Mouse (Mus musculus): Measurements from ENCODE around the gene Slc35d1. TPM values are rescaled to one million over a fixed set of nuclear protein-coding genes. Genes with fewer than 3 reads are reported as not detected.

The Slc35d1 gene
- polyA plus RNA-seq (2012; rRNA removed; ENCODE audit: low replicate concordance): 3.3 and 5.5 TPM in 2 replicates

GRCm38 (mm10) chr4:103214925-103215820 lies at the start of gene Slc35d1:
Gene Slc35d1, minus strand, starts transcription at chr4:103215164.

Other genes with a start within 250 kb of the Slc35d1 start
- not detected in 2 replicates for gene Tctex1d1, start 236.6 kb downstream of the Slc35d1 start, polyA plus RNA-seq (2012; rRNA removed; ENCODE audit: low replicate concordance)
- gene Insl5, start 188.3 kb downstream of the Slc35d1 start, polyA plus RNA-seq (2012; rRNA removed; ENCODE audit: low replicate concordance): not detected in 2 replicates
- gene Mier1, start 100.8 kb downstream of the Slc35d1 start, polyA plus RNA-seq (2012; rRNA removed; ENCODE audit: low replicate concordance): 10.5 and 12.9 TPM in 2 replicates
- gene Wdr78, start 100.6 kb downstream of the Slc35d1 start, polyA plus RNA-seq (2012; rRNA removed; ENCODE audit: low replicate concordance): 1.4 and 2.2 TPM in 2 replicates
- not detected in 2 replicates for gene 4921539E11Rik, start 75.7 kb upstream of the Slc35d1 start, polyA plus RNA-seq (2012; rRNA removed; ENCODE audit: low replicate concordance)
- gene Oma1, start 98.6 kb upstream of the Slc35d1 start, polyA plus RNA-seq (2012; rRNA removed; ENCODE audit: low replicate concordance): 10.4 and 12.3 TPM in 2 replicates

Measured in subcutaneous adipose tissue, adult 2 months (tissue).